8 mouse cellular contexts compared by ENCODE assay signal in genomic region chr19:61265349-61266245, GRCm38 (mm10). TPM values are rescaled to one million over a fixed set of nuclear protein-coding genes. Genes with fewer than 3 reads are reported as not detected.
DNase-seq lines count a peak whose midpoint lies in the region; ATAC-seq and TF ChIP-seq lines count a peak whose summit lies in the region.

No protein-coding gene starts in this region.

- TF ChIP-seq CTCF in cortical plate, adult 2 months (IDR thresholded peaks at IDR 0.05; ENCODE audit: extremely low read depth, insufficient read depth, low read length) = peak; percentile 26; the same call in 1 of the 2 replicates

- H3K9ac ChIP-seq in kidney, embryonic 14.5 days (ENCODE audit: low read depth, low read length) = no peak overlapping the region
- H3K9ac ChIP-seq in liver, embryonic 11.5 days (ENCODE audit: low read depth, low read length) = no peak overlapping the region

- H3K4me3 ChIP-seq in cortical plate, adult 2 months (ENCODE audit: insufficient read depth, low read length) = no peak overlapping the region
- no peak overlapping the region for H3K4me3 ChIP-seq in kidney, embryonic 14.5 days (ENCODE audit: low read length)
- no peak overlapping the region for H3K4me3 ChIP-seq in liver, embryonic 11.5 days (ENCODE audit: low read depth, low read length)

- no peaks in the 10 kb centered on the region for H3K4me1 ChIP-seq in cortical plate, adult 2 months (ENCODE audit: control insufficient read depth, insufficient read depth, low read length)
- H3K4me1 ChIP-seq in kidney, embryonic 14.5 days (ENCODE audit: control insufficient read depth, insufficient read depth, low read length) = no peaks in the 10 kb centered on the region
- H3K4me1 ChIP-seq in liver, embryonic 11.5 days (replicated peaks; ENCODE audit: control insufficient read depth, insufficient read depth, low read length) = no peaks in the 10 kb centered on the region

- no peak overlapping the region for H3K27ac ChIP-seq in cortical plate, adult 2 months (ENCODE audit: insufficient read depth, low read length)
- H3K27ac ChIP-seq in kidney, embryonic 14.5 days (ENCODE audit: low read depth, low read length) = no peak overlapping the region
- no peak overlapping the region for H3K27ac ChIP-seq in liver, embryonic 11.5 days (ENCODE audit: low read depth, low read length)

- H3K27me3 ChIP-seq in kidney, embryonic 14.5 days (ENCODE audit: control insufficient read depth, insufficient read depth, low read length) = no peaks in the 10 kb centered on the region
- H3K27me3 ChIP-seq in liver, embryonic 11.5 days (replicated peaks; ENCODE audit: control insufficient read depth, insufficient read depth, low read length) = no peaks in the 10 kb centered on the region
- H3K27me3 ChIP-seq in splenic B cell, adult 2 months (ENCODE audit: control insufficient read depth, insufficient read depth, low read length, poor library complexity, severe bottlenecking) = no peaks in the 10 kb centered on the region

- no peaks in the 10 kb centered on the region for H3K36me3 ChIP-seq in kidney, embryonic 14.5 days (ENCODE audit: control insufficient read depth, insufficient read depth, low read length)
- no peaks in the 10 kb centered on the region for H3K36me3 ChIP-seq in liver, embryonic 11.5 days (ENCODE audit: control insufficient read depth, insufficient read depth, low read length)
- H3K36me3 ChIP-seq in splenic B cell, adult 2 months (ENCODE audit: control insufficient read depth, insufficient read depth, low read length, poor library complexity, severe bottlenecking) = no peaks in the 10 kb centered on the region

- H3K9me3 ChIP-seq in kidney, embryonic 14.5 days (ENCODE audit: control insufficient read depth, low read length) = no peaks in the 10 kb centered on the region
- no peaks in the 10 kb centered on the region for H3K9me3 ChIP-seq in liver, embryonic 11.5 days (ENCODE audit: control insufficient read depth, low read length)

- DNase-seq in 3134 (ENCODE audit: extremely low read depth, insufficient read length, low spot score) = peak; percentile 74
- DNase-seq in T-cell, adult 2 months (ENCODE audit: low spot score) = peak; percentile 82
- peak; percentile 36 for DNase-seq in heart, adult 8-10 months (ENCODE audit: low spot score)
- peak; percentile 50 for DNase-seq in liver, embryonic 11.5 days (ENCODE audit: low spot score)
- DNase-seq in splenic B cell, adult 2 months (ENCODE audit: low read depth, low spot score) = peak; percentile 95

- peak; percentile 75 for ATAC-seq in kidney, embryonic 14.5 days (ENCODE audit: low FRiP score, low TSS enrichment)
- ATAC-seq in liver, embryonic 11.5 days (replicated peaks; ENCODE audit: low FRiP score) = peak; percentile 60
- peak; percentile 83 for ATAC-seq in monocyte, adult 5-6 weeks (replicated peaks; ENCODE audit: insufficient number of reproducible peaks, low FRiP score, low TSS enrichment, poor library complexity, severe bottlenecking)

- no peak overlapping the region for H3K4me2 ChIP-seq in kidney, embryonic 14.5 days (replicated peaks; ENCODE audit: low read depth, low read length)
- no peak overlapping the region for H3K4me2 ChIP-seq in liver, embryonic 11.5 days

- 27% methylated on average over 3 of the region's 3 CpGs for WGBS in kidney, embryonic 14.5 days
- 13% methylated on average over 3 of the region's 3 CpGs for WGBS in liver, embryonic 11.5 days

- TF ChIP-seq POLR2A in cortical plate, adult 2 months (IDR thresholded peaks at IDR 0.05; ENCODE audit: extremely low read depth, insufficient read depth, low read length) = no peak

RNA-seq across cellular contexts. Expression of gene Gm21060, which starts 31.3 kb away (rescaled TPM):
- polyA plus RNA-seq in cortical plate, adult 2 months (2012; rRNA removed) = not detected in 2 replicates
- not detected for total RNA-seq in heart, adult 8-10 months (2022)
- polyA plus RNA-seq in kidney, embryonic 14.5 days (2014; fragmentation: Nextera tagmentation; extraction: Ambion mirVana) = not detected in 2 replicates
- not detected in 2 replicates for polyA plus RNA-seq in liver, embryonic 11.5 days (2014; fragmentation: Nextera tagmentation; extraction: Ambion mirVana)
- total RNA-seq in monocyte, adult 5-6 weeks (2017) = not detected in 3 replicates

RNA-seq across cellular contexts. Expression of gene Csf2ra, which starts 37.4 kb away (rescaled TPM):
- polyA plus RNA-seq in cortical plate, adult 2 months (2012; rRNA removed) = 133 and 150 TPM in 2 replicates
- 10 to 100 TPM in 1 of 4 experiments, 1 to 10 TPM in 3; 3.8 to 11.6 (median 6.2) TPM for total RNA-seq in heart, adult 8-10 months (2022)
- polyA plus RNA-seq in kidney, embryonic 14.5 days (2014; fragmentation: Nextera tagmentation; extraction: Ambion mirVana) = 32.9 and 36.8 TPM in 2 replicates
- polyA plus RNA-seq in liver, embryonic 11.5 days (2014; fragmentation: Nextera tagmentation; extraction: Ambion mirVana) = 16.6 and 20.7 TPM in 2 replicates
- 128 to 198 TPM (median 148 TPM) in 3 replicates for total RNA-seq in monocyte, adult 5-6 weeks (2017)

Comparison
In these comparisons a context has a peak if more than half of its experiments do, and no peak if none do; other contexts are left out.
1. DNase-seq: peak in every context shown above with its lines; median percentile 95 in splenic B cell, adult 2 months; 82 in T-cell, adult 2 months; 74 in 3134; 50 in liver, embryonic 11.5 days; 36 in heart, adult 8-10 months.